Mouse (Mus musculus): ENCODE measurements around the gene D230025D16Rik. TPM values are rescaled to one million over a fixed set of nuclear protein-coding genes. Genes with fewer than 3 reads are reported as not detected.

Gene D230025D16Rik
- polyA plus RNA-seq, 1 experiment from 2014 or later: 27.2 TPM

- 0 out of 2 replicates have a peak within 1 kb of the TSS, but pooled peaks have one; percentile 27 for H3K9ac ChIP-seq (replicated peaks)
- H3K27ac ChIP-seq: no peak within 1 kb of the TSS
These were observed 71.1 kb downstream of the D230025D16Rik start, which contains the start of gene Exoc3l for GRCm38 (mm10) chr8:105295895-105296573. Gene Exoc3l, minus strand, starts transcription at chr8:105296101.

DNA sequence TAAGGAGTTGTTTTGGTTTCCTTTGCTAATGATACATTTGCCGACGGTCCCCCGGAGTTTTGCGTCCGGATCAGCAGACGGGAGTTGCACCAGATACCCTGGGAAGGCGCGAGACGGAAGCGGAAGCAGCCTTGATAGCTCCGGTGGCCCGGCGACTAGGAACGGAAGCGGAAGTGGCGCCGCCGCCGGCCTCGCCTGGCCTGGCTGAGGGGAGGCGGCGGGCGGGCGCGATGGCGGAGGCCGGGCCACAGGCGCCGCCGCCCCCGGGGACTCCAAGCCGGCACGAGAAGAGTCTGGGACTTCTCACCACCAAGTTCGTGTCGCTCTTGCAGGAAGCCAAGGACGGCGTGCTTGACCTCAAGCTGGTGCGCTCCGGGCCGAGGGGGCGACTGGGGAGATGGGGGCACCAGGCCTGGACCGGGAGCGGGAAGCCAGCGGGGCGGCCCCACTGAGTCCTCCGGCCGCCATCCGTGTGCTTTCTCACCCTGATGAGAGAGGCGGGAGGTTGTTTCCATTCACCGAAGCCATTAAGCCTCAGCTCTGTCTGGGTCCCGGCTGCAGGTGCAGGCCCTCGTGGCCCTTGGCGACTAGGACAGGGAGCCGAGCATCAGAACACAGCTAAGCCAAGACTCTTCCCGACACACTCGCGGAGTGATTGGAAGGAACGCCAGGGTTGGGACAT, 72.7 kb downstream of the D230025D16Rik start, which contains the start of gene E2f4:
E2f4 (plus strand) TSS at position 153 of the 682 bp plus-strand sequence.
- Histone ChIP-seq H3K36me3 (peaks cover 42% of the 10 kb centered on the region), H3K27me3 (peaks cover 14% of the 10 kb centered on the region), H3K27ac (peak within 1 kb of the TSS; percentile 62), H3K9ac (replicated peaks) (peak within 1 kb of the TSS; percentile 86), H3K4me3 (replicated peaks) (peak within 1 kb of the TSS; percentile 98), H3K9me3 (no peaks in the 10 kb centered on the region), H3K4me1 (replicated peaks) (peaks cover 18% of the 10 kb centered on the region), H3K4me2 (peak within 1 kb of the TSS; percentile 97)
- WGBS: under 1% methylated on average over 58 of the region's 58 CpGs
- ATAC-seq (ENCODE audit: insufficient number of reproducible peaks, insufficient read depth, low FRiP score, low TSS enrichment, low read depth): peak; percentile 83

More at GRCm38 (mm10) chr8:105295895-105296573, 71.1 kb downstream of the D230025D16Rik start, which contains the start of gene Exoc3l:
- Histone ChIP-seq H3K27me3 (peaks cover 14% of the 10 kb centered on the region), H3K4me3 (replicated peaks) (0 out of 2 replicates have a peak within 1 kb of the TSS, but pooled peaks have one; percentile 7), H3K4me1 (replicated peaks) (peaks cover 18% of the 10 kb centered on the region), H3K36me3 (peaks cover 26% of the 10 kb centered on the region), H3K9me3 (no peaks in the 10 kb centered on the region), H3K4me2 (peak within 1 kb of the TSS; percentile 97)
- no peak for ATAC-seq (ENCODE audit: insufficient number of reproducible peaks, insufficient read depth, low FRiP score, low TSS enrichment, low read depth)
- 55% methylated on average over 11 of the region's 11 CpGs for WGBS

- Histone ChIP-seq H3K36me3 (peaks cover 51% of the 10 kb centered on the region), H3K27ac (no peak overlapping the region)
These were observed 73.7 kb downstream of the D230025D16Rik start for GRCm38 (mm10) chr8:105298351-105299252.

GRCm38 (mm10) chr8:105299962-105300361, 75.0 kb downstream of the D230025D16Rik start:
- H3K9me3 ChIP-seq: no peaks in the 10 kb centered on the region
- H3K9ac ChIP-seq (replicated peaks): no peak overlapping the region
- peaks cover 65% of the 10 kb centered on the region for H3K36me3 ChIP-seq
- no peak overlapping the region for H3K27ac ChIP-seq
- 90% methylated on average over 8 of the region's 8 CpGs for WGBS
- peaks cover 5% of the 10 kb centered on the region; the same call in 1 of the 2 replicates for H3K27me3 ChIP-seq
- ATAC-seq (ENCODE audit: insufficient number of reproducible peaks, insufficient read depth, low FRiP score, low TSS enrichment, low read depth): no peak
- H3K4me2 ChIP-seq: no peak overlapping the region
- H3K4me3 ChIP-seq (replicated peaks): no peak overlapping the region
- peaks cover 24% of the 10 kb centered on the region for H3K4me1 ChIP-seq (replicated peaks)

More at GRCm38 (mm10) chr8:105298351-105299252, 73.7 kb downstream of the D230025D16Rik start:
- H3K4me2 ChIP-seq: peak overlapping the region; percentile 97
- H3K27me3 ChIP-seq: peaks cover 7% of the 10 kb centered on the region; the same call in 1 of the 2 replicates
- WGBS: 57% methylated on average over 18 of the region's 18 CpGs
- ATAC-seq (ENCODE audit: insufficient number of reproducible peaks, insufficient read depth, low FRiP score, low TSS enrichment, low read depth): no peak
- peaks cover 18% of the 10 kb centered on the region for H3K4me1 ChIP-seq (replicated peaks)
- H3K4me3 ChIP-seq (replicated peaks): peak overlapping the region; percentile 98
- H3K9ac ChIP-seq (replicated peaks): peak overlapping the region; percentile 86
- no peaks in the 10 kb centered on the region for H3K9me3 ChIP-seq

Other genes with a start within 250 kb of the D230025D16Rik start
- gene Ces2h, start 224.3 kb upstream of the D230025D16Rik start, polyA plus RNA-seq (2016; fragmentation: Nextera tagmentation; extraction: Ambion mirVana): not detected in 2 replicates
- gene Ces3a, start 176.5 kb upstream of the D230025D16Rik start, polyA plus RNA-seq (2016; fragmentation: Nextera tagmentation; extraction: Ambion mirVana): not detected in 2 replicates
- gene Ces3b, start 141.4 kb upstream of the D230025D16Rik start, polyA plus RNA-seq (2016; fragmentation: Nextera tagmentation; extraction: Ambion mirVana): not detected in 2 replicates
- not detected in 2 replicates for gene Ces4a, start 93.3 kb upstream of the D230025D16Rik start, polyA plus RNA-seq (2016; fragmentation: Nextera tagmentation; extraction: Ambion mirVana)
- gene Cbfb, start 54.5 kb upstream of the D230025D16Rik start, polyA plus RNA-seq (2016; fragmentation: Nextera tagmentation; extraction: Ambion mirVana): 108 and 109 TPM in 2 replicates
- gene B3gnt9, start 30.0 kb downstream of the D230025D16Rik start, polyA plus RNA-seq (2016; fragmentation: Nextera tagmentation; extraction: Ambion mirVana): 5.9 and 6.8 TPM in 2 replicates
- 16.0 and 16.6 TPM in 2 replicates for gene Tradd, start 39.5 kb downstream of the D230025D16Rik start, polyA plus RNA-seq (2016; fragmentation: Nextera tagmentation; extraction: Ambion mirVana)
- gene Fbxl8, start 39.5 kb downstream of the D230025D16Rik start, polyA plus RNA-seq (2016; fragmentation: Nextera tagmentation; extraction: Ambion mirVana): 1.7 and 1.9 TPM in 2 replicates
- 0.13 and 0.18 TPM in 2 replicates for gene Hsf4, start 44.7 kb downstream of the D230025D16Rik start, polyA plus RNA-seq (2016; fragmentation: Nextera tagmentation; extraction: Ambion mirVana)
- gene Nol3, start 51.0 kb downstream of the D230025D16Rik start, polyA plus RNA-seq (2016; fragmentation: Nextera tagmentation; extraction: Ambion mirVana): 1.6 TPM in 2 replicates
- 15.6 and 19.6 TPM in 2 replicates for gene 4931428F04Rik, start 64.7 kb downstream of the D230025D16Rik start, polyA plus RNA-seq (2016; fragmentation: Nextera tagmentation; extraction: Ambion mirVana)
- 10.0 and 10.2 TPM in 2 replicates for gene Exoc3l, start 71.0 kb downstream of the D230025D16Rik start, polyA plus RNA-seq (2016; fragmentation: Nextera tagmentation; extraction: Ambion mirVana)
- gene E2f4, start 72.5 kb downstream of the D230025D16Rik start, polyA plus RNA-seq (2016; fragmentation: Nextera tagmentation; extraction: Ambion mirVana): 75.6 and 91.3 TPM in 2 replicates
- gene Elmo3, start 80.5 kb downstream of the D230025D16Rik start, polyA plus RNA-seq (2016; fragmentation: Nextera tagmentation; extraction: Ambion mirVana): 4.3 and 4.4 TPM in 2 replicates
- gene Lrrc29, start 101.1 kb downstream of the D230025D16Rik start, polyA plus RNA-seq (2016; fragmentation: Nextera tagmentation; extraction: Ambion mirVana): 1.5 TPM in 2 replicates
- gene Tmem208, start 101.2 kb downstream of the D230025D16Rik start, polyA plus RNA-seq (2016; fragmentation: Nextera tagmentation; extraction: Ambion mirVana): 95.6 and 109 TPM in 2 replicates
- 1.6 and 2.3 TPM in 2 replicates for gene Fhod1, start 122.8 kb downstream of the D230025D16Rik start, polyA plus RNA-seq (2016; fragmentation: Nextera tagmentation; extraction: Ambion mirVana)
- 7.0 and 7.6 TPM in 2 replicates for gene Slc9a5, start 123.7 kb downstream of the D230025D16Rik start, polyA plus RNA-seq (2016; fragmentation: Nextera tagmentation; extraction: Ambion mirVana)
- 0.72 and 0.80 TPM in 2 replicates for gene Plekhg4, start 148.1 kb downstream of the D230025D16Rik start, polyA plus RNA-seq (2016; fragmentation: Nextera tagmentation; extraction: Ambion mirVana)
- not detected in 2 replicates for gene Kctd19, start 188.4 kb downstream of the D230025D16Rik start, polyA plus RNA-seq (2016; fragmentation: Nextera tagmentation; extraction: Ambion mirVana)
- 0.12 and 0.39 TPM in 2 replicates for gene Lrrc36, start 188.4 kb downstream of the D230025D16Rik start, polyA plus RNA-seq (2016; fragmentation: Nextera tagmentation; extraction: Ambion mirVana)
- gene Tppp3, start 246.4 kb downstream of the D230025D16Rik start, polyA plus RNA-seq (2016; fragmentation: Nextera tagmentation; extraction: Ambion mirVana): 25.3 and 28.9 TPM in 2 replicates

Data from limb, embryonic 12.5 days (tissue).